Mouse (Mus musculus) liver, adult 2 months (tissue): Measurements from ENCODE around the gene Supt5. TPM values are rescaled to one million over a fixed set of nuclear protein-coding genes. Genes with fewer than 3 reads are reported as not detected.
A peak's percentile ranks its signal among the peaks of the same experiment; 100 is the strongest.

ENCODE experiments used
- DNase-seq: peaks from one replicate; pipeline ENCODE4 v3.0.0-alpha.2; 2011; ENCODE audit warnings: low read depth, low spot score; ENCODE audit errors: extremely low read depth
- H3K27ac ChIP-seq: fragments of 200-500 bp; replicated peaks from 2 replicates; pipeline ENCODE4 v1.5.1; 2012; ENCODE audit warnings: low read depth, mild to moderate bottlenecking, control low read depth, inconsistent platforms, low read length; ENCODE audit not compliant: insufficient read depth
- H3K27me3 ChIP-seq: fragments of 200-500 bp; 2 replicates; pipeline ENCODE4 v1.6.1; 2012; ENCODE audit warnings: mild to moderate bottlenecking, moderate library complexity, low read length, inconsistent platforms; ENCODE audit not compliant: control insufficient read depth, insufficient read depth
- H3K36me3 ChIP-seq: fragments of 200-500 bp; 2 replicates; pipeline ENCODE4 v1.6.1; 2012; ENCODE audit warnings: low read length, inconsistent platforms; ENCODE audit not compliant: control insufficient read depth, insufficient read depth
- H3K4me1 ChIP-seq: fragments of 200-500 bp; 2 replicates; pipeline ENCODE4 v1.6.1; 2011; ENCODE audit warnings: low read length; ENCODE audit not compliant: control insufficient read depth, insufficient read depth
- H3K4me3 ChIP-seq: fragments of 200-500 bp; 2 replicates; pipeline ENCODE4 v1.5.1; 2011; ENCODE audit warnings: low read depth, mild to moderate bottlenecking, control low read depth, low read length, moderate library complexity; ENCODE audit not compliant: insufficient read depth
- H3K79me2 ChIP-seq: fragments of 200-500 bp; 2 replicates; pipeline ENCODE4 v1.6.1; 2012; ENCODE audit warnings: inconsistent platforms, mild to moderate bottlenecking, low read length, moderate library complexity; ENCODE audit not compliant: control insufficient read depth, insufficient read depth
- H3K9ac ChIP-seq: fragments of 200-500 bp; 2 replicates; pipeline ENCODE4 v1.6.1; 2012; ENCODE audit warnings: low read depth, mild to moderate bottlenecking, control low read depth, inconsistent platforms, low read length
- CTCF ChIP-seq: fragments of 200-500 bp; IDR thresholded peaks from 2 replicates; pipeline ENCODE4 v1.5.1; 2011; ENCODE audit warnings: low read depth, low read length, control low read depth
- POLR2A ChIP-seq: fragments of 200-500 bp; IDR thresholded peaks from 2 replicates; pipeline ENCODE4 v1.6.1; 2011; ENCODE audit warnings: low read length, control low read depth; ENCODE audit not compliant: insufficient read depth; ENCODE audit errors: extremely low read depth
- WGBS: fragments of 180-500 bp; shearing (Covaris S2); methylation state at CpG from one replicate; pipeline ENCODE4 v1.1.7; 2018; 5-methylcytosine and 5-hydroxymethylcytosine counted together
- polyA plus RNA-seq: library from polyadenylated mRNA; depleted of rRNA; stranded (reverse); fragments of >200 nt; gene quantifications from 2 replicates; pipeline ENCODE4 v1.2.3, GENCODE M21; 2012
- total RNA-seq: library from RNA; depleted of rRNA; stranded (reverse); fragments of >200 nt; gene quantifications from 2 replicates; pipeline ENCODE4 v1.2.3, GENCODE M21; 2014

Gene Supt5
- total and polyA plus RNA-seq, 2 experiments = 15.1 to 67.3 TPM

GRCm38 (mm10) chr7:28373131-28373581, 34.6 kb upstream of the Supt5 start:
- Histone ChIP-seq H3K36me3 (peaks cover 8% of the 10 kb centered on the region), H3K79me2 (peaks cover 12% of the 10 kb centered on the region), H3K9ac (peak overlapping the region; percentile 66), H3K4me1 (peaks cover 3% of the 10 kb centered on the region; the same call in 1 of the 2 replicates), H3K27me3 (no peaks in the 10 kb centered on the region), H3K27ac (peak overlapping the region; percentile 70), H3K4me3 (peak overlapping the region; percentile 41)
- peak; percentile 76 for DNase-seq
- under 1% methylated on average over 9 of the region's 9 CpGs for WGBS
- TF ChIP-seq POLR2A (no peak), CTCF (no peak)

- H3K27me3 ChIP-seq = no peaks in the 10 kb centered on the region
- WGBS = under 1% methylated on average over 61 of the region's 66 CpGs
- peak; percentile 58 for TF ChIP-seq CTCF
- TF ChIP-seq POLR2A = 0 out of 2 replicates have a peak, but pooled peaks have one; percentile 27
- peaks cover 3% of the 10 kb centered on the region; the same call in 1 of the 2 replicates for H3K4me1 ChIP-seq
- peak; percentile 98 for DNase-seq
- H3K27ac ChIP-seq = peak within 1 kb of the TSS; percentile 70
- peak within 1 kb of the TSS; percentile 81 for H3K9ac ChIP-seq
- H3K4me3 ChIP-seq = peak within 1 kb of the TSS; percentile 84
- peaks cover 4% of the 10 kb centered on the region; the same call in 1 of the 2 replicates for H3K36me3 ChIP-seq
- H3K79me2 ChIP-seq = peaks cover 5% of the 10 kb centered on the region
Observed at GRCm38 (mm10) chr7:28372251-28373108, 33.9 kb upstream of the Supt5 start, which contains the start of gene Plekhg2. TSS of gene Plekhg2 (minus strand) at chr7:28372599.

- H3K4me1 ChIP-seq = peaks cover 3% of the 10 kb centered on the region; the same call in 1 of the 2 replicates
- H3K36me3 ChIP-seq = no peaks in the 10 kb centered on the region
- DNase-seq = no peak
- peak overlapping the region; percentile 84 for H3K4me3 ChIP-seq
- H3K27ac ChIP-seq = peak overlapping the region; percentile 40; the same call in 1 of the 2 replicates
- H3K9ac ChIP-seq = peak overlapping the region; percentile 81
- H3K27me3 ChIP-seq = no peaks in the 10 kb centered on the region
- WGBS = 6% methylated on average over 41 of the region's 43 CpGs
- H3K79me2 ChIP-seq = no peaks in the 10 kb centered on the region
- TF ChIP-seq POLR2A (no peak), CTCF (no peak)
Observed at GRCm38 (mm10) chr7:28371514-28371989, 33.0 kb upstream of the Supt5 start.

- DNase-seq = no peak
- peak overlapping the region; percentile 81 for H3K9ac ChIP-seq
- TF ChIP-seq POLR2A = no peak
- TF ChIP-seq CTCF = no peak; the same call in 1 of the 2 replicates
- no peak overlapping the region for H3K27ac ChIP-seq
- H3K27me3 ChIP-seq = no peaks in the 10 kb centered on the region
- H3K36me3 ChIP-seq = no peaks in the 10 kb centered on the region
- peaks cover 3% of the 10 kb centered on the region; the same call in 1 of the 2 replicates for H3K4me1 ChIP-seq
- H3K79me2 ChIP-seq = no peaks in the 10 kb centered on the region
- H3K4me3 ChIP-seq = peak overlapping the region; percentile 84; the same call in 1 of the 2 replicates
- 49% methylated on average over 11 of the region's 11 CpGs for WGBS
Observed at GRCm38 (mm10) chr7:28370977-28371513, 32.5 kb upstream of the Supt5 start.

GRCm38 (mm10) chr7:28370051-28370450, 31.5 kb upstream of the Supt5 start:
- Histone ChIP-seq H3K4me3 (no peak overlapping the region), H3K27me3 (no peaks in the 10 kb centered on the region), H3K27ac (no peak overlapping the region), H3K79me2 (no peaks in the 10 kb centered on the region), H3K36me3 (no peaks in the 10 kb centered on the region), H3K9ac (no peak overlapping the region), H3K4me1 (no peaks in the 10 kb centered on the region; the same call in 1 of the 2 replicates)
- 96% methylated on average over 14 of the region's 14 CpGs for WGBS
- no peak for DNase-seq
- TF ChIP-seq POLR2A (no peak), CTCF (no peak)
